Mouse (Mus musculus) kidney, embryonic 14.5 days (tissue): ENCODE data around the gene Pecr. TPM values are rescaled to one million over a fixed set of nuclear protein-coding genes. Genes with fewer than 3 reads are reported as not detected.
"Not testable (repeated sequence)": the region's sequence is repeated elsewhere in the genome, so short reads cannot be mapped to it uniquely, and the experiment has no call there.

ENCODE experiments used
- ATAC-seq: fragments of 200-750 bp; cut with Nextera tagmentation; 2 replicates; pipeline ENCODE4 v1.8.0; 2017; ENCODE audit warnings: moderate number of reproducible peaks, mild to moderate bottlenecking, moderate TSS enrichment, moderate library complexity; ENCODE audit not compliant: low FRiP score, low TSS enrichment
- H3K27ac ChIP-seq: fragments of 300-500 bp; sonication (generic); 2 replicates; pipeline ENCODE4 v1.5.1; 2014; ENCODE audit warnings: low read depth, mild to moderate bottlenecking, low read length, moderate library complexity, mixed read lengths
- H3K27me3 ChIP-seq: fragments of 300-500 bp; sonication (generic); 2 replicates; pipeline ENCODE4 v1.6.1; 2014; ENCODE audit warnings: mild to moderate bottlenecking, low read length; ENCODE audit not compliant: control insufficient read depth, insufficient read depth
- H3K36me3 ChIP-seq: fragments of 300-500 bp; sonication (generic); 2 replicates; pipeline ENCODE4 v1.6.1; 2014; ENCODE audit warnings: low read length, mixed read lengths; ENCODE audit not compliant: control insufficient read depth, insufficient read depth
- H3K4me1 ChIP-seq: fragments of 300-500 bp; sonication (generic); 2 replicates; pipeline ENCODE4 v1.6.1; 2014; ENCODE audit warnings: low read length, mixed read lengths; ENCODE audit not compliant: control insufficient read depth, insufficient read depth
- H3K4me2 ChIP-seq: fragments of 300-500 bp; sonication (generic); replicated peaks from 2 replicates; pipeline ENCODE4 v1.6.1; 2014; ENCODE audit warnings: low read depth, mild to moderate bottlenecking, low read length
- H3K4me3 ChIP-seq: fragments of 300-500 bp; sonication (generic); 2 replicates; pipeline ENCODE4 v1.5.1; 2014; ENCODE audit warnings: mild to moderate bottlenecking, low read length
- H3K9ac ChIP-seq: fragments of 300-500 bp; sonication (generic); 2 replicates; pipeline ENCODE4 v1.6.1; 2014; ENCODE audit warnings: low read depth, mild to moderate bottlenecking, low read length, moderate library complexity
- H3K9me3 ChIP-seq: fragments of 300-500 bp; sonication (generic); 2 replicates; pipeline ENCODE4 v1.6.1; 2016; ENCODE audit warnings: low read length; ENCODE audit not compliant: control insufficient read depth
- WGBS: fragments of 180-500 bp; shearing (Covaris S2); extraction: QIAGEN DNeasy Blood & Tissue Kit; methylation state at CpG from one replicate; pipeline ENCODE4 v1.1.7; 2014; 5-methylcytosine and 5-hydroxymethylcytosine counted together
- polyA plus RNA-seq: library from polyadenylated mRNA; unstranded; fragments of >200 nt; fragmentation: Nextera tagmentation; extraction: Ambion mirVana; gene quantifications from 2 replicates; pipeline ENCODE4 v1.2.1, GENCODE M21; 2014

Pecr gene
- polyA plus RNA-seq, 1 experiment from 2014 or later, result 46.0 TPM

- H3K4me1 ChIP-seq, H3K27me3 ChIP-seq, H3K4me2 ChIP-seq, H3K27ac ChIP-seq, ATAC-seq, H3K9ac ChIP-seq, H3K9me3 ChIP-seq, H3K36me3 ChIP-seq, H3K4me3 ChIP-seq: not testable (repeated sequence)
- 43% methylated on average over 9 of the region's 9 CpGs for WGBS
These were observed 35.8 kb downstream of the Pecr start for GRCm38 (mm10) chr1:72248226-72248737.

- Histone ChIP-seq H3K4me2 (no peak overlapping the region), H3K9me3 (no peaks in the 10 kb centered on the region), H3K4me3 (no peak overlapping the region; the same call in 1 of the 2 replicates), H3K4me1 (no peaks in the 10 kb centered on the region), H3K9ac (no peak overlapping the region), H3K27me3 (no peaks in the 10 kb centered on the region), H3K36me3 (no peaks in the 10 kb centered on the region), H3K27ac (no peak overlapping the region; the same call in 1 of the 2 replicates)
- ATAC-seq, result peak; percentile 86
- WGBS, result 0% methylated on average over 12 of the region's 12 CpGs
These were observed 39.6 kb downstream of the Pecr start for GRCm38 (mm10) chr1:72244317-72245036.

DNA sequence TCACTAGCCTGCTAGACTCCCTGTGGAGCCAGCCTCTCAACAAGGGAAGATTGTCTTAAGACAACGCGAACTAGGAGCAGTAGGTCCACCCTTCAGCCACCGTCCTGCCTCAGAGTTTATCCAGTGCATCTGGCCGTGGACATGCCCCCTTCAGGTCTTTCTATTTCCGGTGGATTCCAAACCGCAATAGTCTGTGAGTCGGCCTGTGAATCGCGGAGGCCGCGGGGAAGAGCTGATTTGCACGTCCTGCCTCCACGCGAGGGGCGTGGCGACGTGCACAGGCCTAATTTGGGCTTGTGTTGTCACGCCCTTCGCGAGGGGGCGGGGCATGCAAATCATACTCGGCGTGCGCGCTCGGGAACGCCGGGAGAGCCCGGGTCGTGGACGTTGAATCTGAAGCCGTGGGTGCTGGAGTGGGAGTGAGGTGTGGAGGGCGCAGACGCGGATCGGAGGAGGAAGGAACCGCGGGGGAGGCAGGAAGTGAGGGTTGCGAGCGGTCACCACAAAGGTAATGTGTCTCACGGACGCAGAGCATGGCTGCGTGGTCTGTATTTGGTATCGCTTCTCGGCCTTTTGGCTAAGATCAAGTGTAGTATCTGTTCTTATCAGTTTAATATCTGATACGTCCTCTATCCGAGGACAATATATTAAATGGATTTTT lies 40.3 kb downstream of the Pecr start:
- Histone ChIP-seq H3K27ac (peak overlapping the region; percentile 98), H3K4me3 (peak overlapping the region; percentile 33), H3K27me3 (no peaks in the 10 kb centered on the region), H3K36me3 (no peaks in the 10 kb centered on the region), H3K4me2 (peak overlapping the region; percentile 45), H3K9ac (peak overlapping the region; percentile 68), H3K9me3 (no peaks in the 10 kb centered on the region), H3K4me1 (no peaks in the 10 kb centered on the region)
- peak; percentile 95 for ATAC-seq
- under 1% methylated on average over 46 of the region's 47 CpGs for WGBS

DNA sequence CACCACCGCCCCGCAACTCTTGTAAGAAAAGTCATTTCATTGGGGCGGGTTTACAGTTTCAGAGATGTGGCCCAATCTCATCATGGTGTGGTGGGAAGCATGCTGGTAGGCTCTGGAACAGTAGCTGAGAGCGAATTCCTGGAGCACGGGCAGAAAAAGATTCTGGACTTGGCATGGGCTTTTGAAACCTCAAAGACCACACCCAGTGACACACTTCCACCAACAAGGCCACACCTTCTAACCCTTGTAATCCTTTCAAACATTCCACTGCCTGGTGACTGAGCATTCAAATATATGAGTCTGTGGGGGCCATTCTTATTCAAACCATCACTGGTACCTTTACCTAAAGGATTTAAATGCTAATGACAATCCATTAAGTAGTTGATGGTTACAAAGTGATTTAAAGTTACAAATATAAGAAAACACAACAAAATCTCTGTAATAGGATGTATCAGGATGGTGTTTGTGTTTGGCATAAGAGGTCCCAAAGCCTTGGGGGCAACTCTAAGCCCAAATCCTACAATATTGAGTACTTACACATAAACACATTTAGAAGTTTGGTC lies 41.5 kb downstream of the Pecr start:
- Histone ChIP-seq H3K27ac (no peak overlapping the region), H3K4me1 (no peaks in the 10 kb centered on the region), H3K9ac (no peak overlapping the region), H3K36me3 (no peaks in the 10 kb centered on the region), H3K4me3 (no peak overlapping the region), H3K4me2 (no peak overlapping the region), H3K9me3 (no peaks in the 10 kb centered on the region), H3K27me3 (no peaks in the 10 kb centered on the region)
- no peak for ATAC-seq
- 92% methylated on average over 5 of the region's 5 CpGs for WGBS

DNA sequence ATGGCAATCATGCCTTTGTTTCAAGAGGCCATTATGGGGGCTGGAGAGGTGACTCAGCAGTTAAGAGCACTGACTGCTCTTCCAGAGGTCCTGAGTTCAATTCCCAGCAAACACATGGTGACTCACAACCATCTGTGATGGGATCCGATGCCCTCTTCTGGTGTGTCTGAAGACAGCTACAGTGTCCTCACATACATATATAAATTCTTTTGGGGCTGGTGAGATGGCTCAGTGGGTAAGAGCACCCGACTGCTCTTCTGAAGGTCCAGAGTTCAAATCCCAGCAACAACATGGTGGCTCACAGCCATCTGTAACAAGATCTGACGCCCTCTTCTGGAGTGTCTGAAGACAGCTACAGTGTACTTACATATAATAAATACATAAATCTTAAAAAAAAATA lies 45.0 kb downstream of the Pecr start:
- H3K9me3 ChIP-seq, ATAC-seq, H3K4me1 ChIP-seq, H3K27me3 ChIP-seq, H3K4me3 ChIP-seq, H3K36me3 ChIP-seq, H3K4me2 ChIP-seq, H3K9ac ChIP-seq, H3K27ac ChIP-seq: not testable (repeated sequence)
- WGBS, result 85% methylated on average over 3 of the region's 3 CpGs

GRCm38 (mm10) chr1:72238016-72238580 lies 46.0 kb downstream of the Pecr start:
- Histone ChIP-seq H3K4me3 (no peak overlapping the region), H3K4me2 (peak overlapping the region; percentile 26; the same call in 1 of the 2 replicates), H3K27me3 (peaks cover 3% of the 10 kb centered on the region; the same call in 1 of the 2 replicates), H3K9me3 (no peaks in the 10 kb centered on the region), H3K36me3 (no peaks in the 10 kb centered on the region), H3K9ac (no peak overlapping the region), H3K27ac (no peak overlapping the region), H3K4me1 (no peaks in the 10 kb centered on the region)
- ATAC-seq, result no peak
- 55% methylated on average over 10 of the region's 10 CpGs for WGBS

GRCm38 (mm10) chr1:72237007-72237775 lies 46.9 kb downstream of the Pecr start:
- H3K4me1 ChIP-seq, result no peaks in the 10 kb centered on the region
- peak; percentile 75 for ATAC-seq
- no peak overlapping the region for H3K9ac ChIP-seq
- H3K27ac ChIP-seq, result no peak overlapping the region
- H3K4me3 ChIP-seq, result peak overlapping the region; percentile 13; the same call in 1 of the 2 replicates
- H3K36me3 ChIP-seq, result no peaks in the 10 kb centered on the region
- peaks cover 3% of the 10 kb centered on the region; the same call in 1 of the 2 replicates for H3K27me3 ChIP-seq
- H3K9me3 ChIP-seq, result no peaks in the 10 kb centered on the region
- peak overlapping the region; percentile 29; the same call in 1 of the 2 replicates for H3K4me2 ChIP-seq
- 6% methylated on average over 11 of the region's 13 CpGs for WGBS

GRCm38 (mm10) chr1:72236363-72237006 lies 47.6 kb downstream of the Pecr start:
- not testable (repeated sequence) for H3K27me3 ChIP-seq, H3K9me3 ChIP-seq, H3K36me3 ChIP-seq, H3K4me1 ChIP-seq
- Histone ChIP-seq H3K27ac (peak overlapping the region; percentile 83; the same call in 1 of the 2 replicates), H3K4me3 (peak overlapping the region; percentile 56), H3K9ac (peak overlapping the region; percentile 56), H3K4me2 (peak overlapping the region; percentile 64)
- ATAC-seq, result peak; percentile 90
- WGBS, result 0% methylated on average over 35 of the region's 50 CpGs
